Mouse (Mus musculus) heart, adult 8-10 months (tissue): Measurements from ENCODE around the gene Mvk. TPM values are rescaled to one million over a fixed set of nuclear protein-coding genes. Genes with fewer than 3 reads are reported as not detected.

Experiments
- microRNA-seq: library from miRNA; unstranded; fragments of <30 nt; microRNA quantifications from one replicate; pipeline ENCODE4 v1.2.0, GENCODE M21; 2022
- total RNA-seq, 4 experiments: library from RNA; stranded (reverse); gene quantifications; 2 replicates each; pipeline ENCODE4 v1.2.4; 2022

The Mvk gene
- total RNA-seq, 4 experiments from 2014 or later, result 8.3 to 12.7 (median 10.8) TPM

Small RNAs within 50 kb of the gene (microRNA-seq; reads per million reads assigned to microRNA genes)
- gene Mir7027, result not detected

Other genes with a start within 250 kb of the Mvk start
- not detected for gene Foxn4, start 170.5 kb upstream of the Mvk start, total RNA-seq
- under 1 TPM; 0.19 to 0.31 (median 0.22) TPM for gene Myo1h, start 155.1 kb upstream of the Mvk start, total RNA-seq
- 10 to 100 TPM; 39.6 to 55.1 (median 44.7) TPM for gene Kctd10, start 63.8 kb upstream of the Mvk start, total RNA-seq
- 100 to 1,000 TPM in 3 of 4 experiments, 10 to 100 TPM in 1; 98.7 to 113 (median 104) TPM for gene Ube3b, start 63.7 kb upstream of the Mvk start, total RNA-seq
- 10 to 100 TPM; 26.8 to 32.6 (median 27.5) TPM for gene Mmab, start 209 bp upstream of the Mvk start, total RNA-seq
- 1 to 10 TPM; 1.2 to 2.4 (median 1.7) TPM for gene Fam222a, start 123.7 kb downstream of the Mvk start, total RNA-seq
- gene Trpv4, start 214.2 kb downstream of the Mvk start, total RNA-seq, result 1 to 10 TPM; 3.2 to 6.5 (median 4.9) TPM
- 10 to 100 TPM; 18.4 to 19.2 (median 18.5) TPM for gene Gltp, start 246.7 kb downstream of the Mvk start, total RNA-seq